Mouse (Mus musculus) hindbrain, embryonic 16.5 days (tissue): Measurements from ENCODE around the gene BC055324. TPM values are rescaled to one million over a fixed set of nuclear protein-coding genes. Genes with fewer than 3 reads are reported as not detected.

Experiments
- ATAC-seq: fragments of 200-750 bp; cut with Nextera tagmentation; 2 replicates; pipeline ENCODE4 v1.8.0; 2017; ENCODE audit warnings: moderate TSS enrichment, moderate library complexity
- H3K27ac ChIP-seq: fragments of 300-500 bp; sonication (generic); 2 replicates; pipeline ENCODE4 v1.5.1; 2014; ENCODE audit warnings: low read depth, mild to moderate bottlenecking, control low read depth, low read length, moderate library complexity
- H3K27me3 ChIP-seq: fragments of 300-500 bp; sonication (generic); replicated peaks from 2 replicates; pipeline ENCODE4 v1.6.1; 2014; ENCODE audit warnings: low read length; ENCODE audit not compliant: control insufficient read depth, insufficient read depth
- H3K36me3 ChIP-seq: fragments of 300-500 bp; sonication (generic); 2 replicates; pipeline ENCODE4 v1.6.1; 2014; ENCODE audit warnings: mild to moderate bottlenecking, low read length, moderate library complexity, mixed read lengths; ENCODE audit not compliant: control insufficient read depth, insufficient read depth
- H3K4me1 ChIP-seq: fragments of 300-500 bp; sonication (generic); 2 replicates; pipeline ENCODE4 v1.6.1; 2014; ENCODE audit warnings: low read depth, low read length; ENCODE audit not compliant: control insufficient read depth, insufficient read depth
- H3K4me2 ChIP-seq: fragments of 300-500 bp; sonication (generic); 2 replicates; pipeline ENCODE4 v1.6.1; 2014; ENCODE audit warnings: mild to moderate bottlenecking, low read length, control low read depth, moderate library complexity
- H3K4me3 ChIP-seq: fragments of 300-500 bp; sonication (generic); 2 replicates; pipeline ENCODE4 v1.5.1; 2014; ENCODE audit warnings: mild to moderate bottlenecking, low read length, control low read depth, moderate library complexity
- H3K9ac ChIP-seq: fragments of 300-500 bp; sonication (generic); 2 replicates; pipeline ENCODE4 v1.6.1; 2014; ENCODE audit warnings: low read depth, mild to moderate bottlenecking, control low read depth, low read length, moderate library complexity
- H3K9me3 ChIP-seq: fragments of 300-500 bp; sonication (generic); 2 replicates; pipeline ENCODE4 v1.6.1; 2014; ENCODE audit warnings: mild to moderate bottlenecking, low read length, moderate library complexity; ENCODE audit not compliant: control insufficient read depth
- WGBS: fragments of 180-500 bp; shearing (Covaris S2); extraction: QIAGEN DNeasy Blood & Tissue Kit; methylation state at CpG from one replicate; pipeline ENCODE4 v1.1.7; 2014; 5-methylcytosine and 5-hydroxymethylcytosine counted together
- polyA plus RNA-seq: library from polyadenylated mRNA; unstranded; fragments of >200 nt; fragmentation: Nextera tagmentation; extraction: Ambion mirVana; gene quantifications from 2 replicates; pipeline ENCODE4 v1.2.1, GENCODE M21; 2015

The BC055324 gene
- polyA plus RNA-seq, 1 experiment from 2014 or later, result 3.7 TPM

- Histone ChIP-seq H3K27me3 (no peaks in the 10 kb centered on the region), H3K9me3 (no peaks in the 10 kb centered on the region), H3K36me3 (no peaks in the 10 kb centered on the region), H3K9ac (no peak overlapping the region), H3K4me2 (no peak overlapping the region), H3K4me1 (no peaks in the 10 kb centered on the region), H3K4me3 (no peak overlapping the region), H3K27ac (no peak overlapping the region)
- 91% methylated on average over 2 of the region's 2 CpGs for WGBS
- no peak for ATAC-seq
These were observed 19.5 kb downstream of the BC055324 start for GRCm38 (mm10) chr1:163975088-163975487.

- no peaks in the 10 kb centered on the region for H3K4me1 ChIP-seq
- no peak overlapping the region for H3K4me2 ChIP-seq
- H3K27me3 ChIP-seq, result no peaks in the 10 kb centered on the region
- H3K36me3 ChIP-seq, result no peaks in the 10 kb centered on the region
- H3K27ac ChIP-seq, result no peak overlapping the region
- ATAC-seq, result no peak
- H3K9ac ChIP-seq, result no peak overlapping the region
- no peaks in the 10 kb centered on the region for H3K9me3 ChIP-seq
- H3K4me3 ChIP-seq, result no peak overlapping the region
- 100% methylated on average over 1 of the region's 1 CpGs for WGBS
These were observed 20.1 kb downstream of the BC055324 start for GRCm38 (mm10) chr1:163974471-163974870.

- no peak for ATAC-seq
These were observed 30.4 kb downstream of the BC055324 start for GRCm38 (mm10) chr1:163964008-163964689.

GRCm38 (mm10) chr1:163958036-163958435 lies 36.6 kb downstream of the BC055324 start:
- no peak overlapping the region for H3K9ac ChIP-seq
- 84% methylated on average over 3 of the region's 3 CpGs for WGBS
- ATAC-seq, result no peak
- H3K4me2 ChIP-seq, result no peak overlapping the region
- H3K27ac ChIP-seq, result no peak overlapping the region
- no peaks in the 10 kb centered on the region for H3K27me3 ChIP-seq
- H3K36me3 ChIP-seq, result peaks cover 8% of the 10 kb centered on the region; the same call in 1 of the 2 replicates
- no peaks in the 10 kb centered on the region for H3K4me1 ChIP-seq
- H3K4me3 ChIP-seq, result no peak overlapping the region
- H3K9me3 ChIP-seq, result no peaks in the 10 kb centered on the region

More at GRCm38 (mm10) chr1:163964008-163964689, 30.4 kb downstream of the BC055324 start:
- Histone ChIP-seq H3K27ac (no peak overlapping the region), H3K4me2 (no peak overlapping the region), H3K27me3 (no peaks in the 10 kb centered on the region), H3K4me3 (no peak overlapping the region), H3K9ac (no peak overlapping the region), H3K36me3 (peaks cover 3% of the 10 kb centered on the region; the same call in 1 of the 2 replicates), H3K4me1 (no peaks in the 10 kb centered on the region), H3K9me3 (no peaks in the 10 kb centered on the region)
- 92% methylated on average over 10 of the region's 10 CpGs for WGBS

GRCm38 (mm10) chr1:163953396-163953795 lies 41.2 kb downstream of the BC055324 start:
- Histone ChIP-seq H3K27me3 (no peaks in the 10 kb centered on the region), H3K27ac (no peak overlapping the region), H3K4me3 (no peak overlapping the region), H3K36me3 (peaks cover 32% of the 10 kb centered on the region), H3K9ac (no peak overlapping the region), H3K9me3 (no peaks in the 10 kb centered on the region), H3K4me2 (no peak overlapping the region), H3K4me1 (no peaks in the 10 kb centered on the region)
- WGBS, result 92% methylated on average over 2 of the region's 2 CpGs
- ATAC-seq, result no peak

GRCm38 (mm10) chr1:163942056-163942455 lies 52.5 kb downstream of the BC055324 start:
- H3K4me2 ChIP-seq, result no peak overlapping the region
- H3K4me1 ChIP-seq, result no peaks in the 10 kb centered on the region
- WGBS, result 74% methylated on average over 6 of the region's 6 CpGs
- ATAC-seq, result no peak
- H3K4me3 ChIP-seq, result no peak overlapping the region
- no peaks in the 10 kb centered on the region for H3K27me3 ChIP-seq
- H3K27ac ChIP-seq, result no peak overlapping the region
- peaks cover 42% of the 10 kb centered on the region for H3K36me3 ChIP-seq
- H3K9ac ChIP-seq, result no peak overlapping the region
- no peaks in the 10 kb centered on the region for H3K9me3 ChIP-seq

GRCm38 (mm10) chr1:163934591-163934990 lies 60.0 kb downstream of the BC055324 start:
- Histone ChIP-seq H3K36me3 (peaks cover 36% of the 10 kb centered on the region), H3K9ac (no peak overlapping the region), H3K27ac (no peak overlapping the region), H3K27me3 (no peaks in the 10 kb centered on the region), H3K4me2 (no peak overlapping the region), H3K4me1 (peaks cover 7% of the 10 kb centered on the region; the same call in 1 of the 2 replicates), H3K9me3 (no peaks in the 10 kb centered on the region), H3K4me3 (no peak overlapping the region)
- ATAC-seq, result no peak
- WGBS, result 92% methylated on average over 2 of the region's 2 CpGs

- Histone ChIP-seq H3K27ac (no peak overlapping the region), H3K9ac (no peak overlapping the region), H3K27me3 (no peaks in the 10 kb centered on the region), H3K4me2 (no peak overlapping the region), H3K4me3 (no peak overlapping the region), H3K4me1 (peaks cover 10% of the 10 kb centered on the region), H3K9me3 (no peaks in the 10 kb centered on the region), H3K36me3 (peaks cover 19% of the 10 kb centered on the region)
- 88% methylated on average over 8 of the region's 8 CpGs for WGBS
- no peak for ATAC-seq
These were observed 62.8 kb downstream of the BC055324 start for GRCm38 (mm10) chr1:163931801-163932200.

GRCm38 (mm10) chr1:163930458-163930794 lies 64.2 kb downstream of the BC055324 start:
- Histone ChIP-seq H3K27me3 (no peaks in the 10 kb centered on the region), H3K27ac (peak overlapping the region; percentile 90; the same call in 1 of the 2 replicates), H3K9me3 (no peaks in the 10 kb centered on the region), H3K4me2 (peak overlapping the region; percentile 63), H3K36me3 (peaks cover 14% of the 10 kb centered on the region; the same call in 1 of the 2 replicates), H3K4me1 (peaks cover 10% of the 10 kb centered on the region), H3K4me3 (peak overlapping the region; percentile 99), H3K9ac (peak overlapping the region; percentile 97)
- 7% methylated on average over 12 of the region's 12 CpGs for WGBS
- no peak; the same call in 1 of the 2 replicates for ATAC-seq
